Mouse (Mus musculus): ENCODE data around the gene Wdr81.

DNA sequence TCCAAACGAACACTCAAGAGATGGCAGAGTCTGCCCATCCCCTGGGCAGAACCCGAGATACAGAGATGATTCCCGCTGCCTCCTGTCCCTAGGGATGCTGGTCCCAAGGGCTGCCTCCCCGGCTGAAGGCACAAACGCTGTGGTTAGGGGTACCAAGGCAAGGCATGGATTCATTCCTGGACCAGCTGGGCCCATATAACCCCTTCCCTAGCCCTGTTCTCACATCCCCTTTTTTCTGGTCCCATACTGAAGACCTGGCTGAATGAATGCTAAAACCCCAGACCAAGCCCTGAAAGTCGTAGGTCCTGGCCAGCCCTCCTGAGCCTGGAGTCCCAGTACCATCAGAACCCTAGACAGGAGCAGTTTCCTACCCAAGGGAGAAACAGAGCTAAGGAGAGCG, 13.5 kb downstream of the Wdr81 start:
- TF ChIP-seq CTCF (IDR thresholded peaks at IDR 0.05; ENCODE audit: low read depth), result no peak
- TF ChIP-seq EP300 (optimal IDR thresholded peaks at IDR 0.05), result no peak
